8 mouse cellular contexts compared by ENCODE assay signal in the genomic region with DNA sequence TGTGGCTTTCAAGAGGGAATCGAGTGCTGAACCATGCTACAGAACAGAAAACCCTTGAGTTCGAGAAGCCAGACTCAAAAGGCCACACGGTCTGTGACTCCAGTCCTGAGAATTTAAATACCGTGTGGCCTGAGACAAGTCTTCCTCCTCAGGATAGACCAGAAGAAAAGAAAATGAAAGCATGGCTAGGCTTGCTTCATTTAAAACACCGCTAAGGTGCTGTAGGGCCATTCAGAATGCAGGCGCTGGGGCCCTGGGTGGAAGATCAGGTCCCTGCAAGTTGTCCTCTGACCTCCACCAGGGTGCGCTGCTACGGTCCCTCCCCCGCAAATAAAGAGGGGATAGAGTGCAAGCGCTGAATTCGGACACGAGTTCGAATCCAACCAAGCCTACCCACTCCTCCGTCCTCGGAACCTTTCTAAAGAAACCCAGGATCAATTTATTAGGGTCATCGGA. TPM values are rescaled to one million over a fixed set of nuclear protein-coding genes. Genes with fewer than 3 reads are reported as not detected.
DNase-seq lines count a peak whose midpoint lies in the region; ATAC-seq lines count a peak whose summit lies in the region.

No protein-coding gene starts in this region.

- peak overlapping the region; percentile 87 for H3K4me2 ChIP-seq in liver, embryonic 15.5 days

- H3K4me3 ChIP-seq in forebrain, embryonic 10.5 days: peak overlapping the region; percentile 90
- H3K4me3 ChIP-seq in liver, embryonic 15.5 days (replicated peaks): peak overlapping the region; percentile 91

- peak overlapping the region; percentile 84 for H3K9ac ChIP-seq in liver, embryonic 15.5 days

- peaks cover 23% of the 10 kb centered on the region for H3K4me1 ChIP-seq in forebrain, embryonic 10.5 days
- peaks cover 22% of the 10 kb centered on the region for H3K4me1 ChIP-seq in liver, embryonic 15.5 days (replicated peaks)

- 13% methylated on average over 16 of the region's 16 CpGs for WGBS in forebrain, embryonic 10.5 days
- WGBS in liver, embryonic 15.5 days (ENCODE audit: insufficient replicate concordance): 6% methylated on average over 16 of the region's 16 CpGs

- H3K27ac ChIP-seq in forebrain, embryonic 10.5 days: peak overlapping the region; percentile 98
- H3K27ac ChIP-seq in liver, embryonic 15.5 days (replicated peaks): peak overlapping the region; percentile 72

- ATAC-seq in liver, embryonic 15.5 days (ENCODE audit: insufficient read depth): peak; percentile 76

- H3K36me3 ChIP-seq in forebrain, embryonic 10.5 days (replicated peaks): peaks cover 48% of the 10 kb centered on the region
- peaks cover 35% of the 10 kb centered on the region for H3K36me3 ChIP-seq in liver, embryonic 15.5 days (replicated peaks)

- H3K27me3 ChIP-seq in forebrain, embryonic 10.5 days (ENCODE audit: poor library complexity, severe bottlenecking): no peaks in the 10 kb centered on the region
- no peaks in the 10 kb centered on the region for H3K27me3 ChIP-seq in liver, embryonic 15.5 days

- H3K9me3 ChIP-seq in forebrain, embryonic 10.5 days: peaks cover 26% of the 10 kb centered on the region
- no peaks in the 10 kb centered on the region for H3K9me3 ChIP-seq in liver, embryonic 15.5 days (replicated peaks)

- peak; percentile 24 for DNase-seq in ovary, postnatal 14 days (ENCODE audit: low spot score)
- DNase-seq in ovary, postnatal 10 days (ENCODE audit: low spot score): no peak
- DNase-seq in c-Kit-positive CD71-positive TER-119-negative erythroid progenitor cells, embryonic 14.5 days (ENCODE audit: low read depth): peak; percentile 58
- peak; percentile 71 for DNase-seq in forebrain, embryonic 10.5 days (ENCODE audit: extremely low spot score, low spot score)
- DNase-seq in induced T-regulatory cell, adult 2 months (ENCODE audit: low read depth): peak; percentile 83
- DNase-seq in neural tube, embryonic 10.5 days (ENCODE audit: extremely low spot score, low spot score): peak; percentile 72
- peak; percentile 82 for DNase-seq in thymus, postnatal 14 days

RNA-seq across cellular contexts. Expression of a gene that starts 0.5 kb away (rescaled TPM):
- 155 TPM in 2 replicates for polyA plus RNA-seq in forebrain, embryonic 10.5 days (2016; fragmentation: Nextera tagmentation; extraction: Ambion mirVana)
- 52.5 and 56.7 TPM in 2 replicates for polyA plus RNA-seq in liver, embryonic 15.5 days (2015; fragmentation: Nextera tagmentation; extraction: Ambion mirVana)

RNA-seq across cellular contexts. Expression of a gene that starts 25.5 kb away (rescaled TPM):
- 0.26 and 0.40 TPM in 2 replicates for polyA plus RNA-seq in forebrain, embryonic 10.5 days (2016; fragmentation: Nextera tagmentation; extraction: Ambion mirVana)
- polyA plus RNA-seq in liver, embryonic 15.5 days (2015; fragmentation: Nextera tagmentation; extraction: Ambion mirVana): 0.10 and 0.16 TPM in 2 replicates

RNA-seq across cellular contexts. Expression of a gene that starts 31.2 kb away (rescaled TPM):
- polyA plus RNA-seq in forebrain, embryonic 10.5 days (2016; fragmentation: Nextera tagmentation; extraction: Ambion mirVana): 45.4 and 46.7 TPM in 2 replicates
- polyA plus RNA-seq in liver, embryonic 15.5 days (2015; fragmentation: Nextera tagmentation; extraction: Ambion mirVana): 26.4 and 30.0 TPM in 2 replicates
